Mouse (Mus musculus) left cerebral cortex, adult 8-10 months (tissue): ENCODE measurements at regions not wholly inside any gene's neighbourhood (a gene's known extent, or its start where the extent isn't known, plus 50 kb on each side); places are given as distances from the start of the nearest gene placed in this dataset.
A peak's percentile ranks its signal among the peaks of the same experiment; 100 is the strongest.

Experiments
- DNase-seq, 2 experiments: peaks; one replicate each; pipeline ENCODE4 v3.0.0; 2022; ENCODE audit warnings: low spot score in 2 of 2

- DNase-seq = no peak
Observed at GRCm38 (mm10) chrX:11716773-11717172, 389.2 kb downstream of the H2al1j start.

GRCm38 (mm10) chrX:11718778-11719177, 391.2 kb downstream of the H2al1j start:
- DNase-seq = no peak

- DNase-seq = no peak
Observed at GRCm38 (mm10) chrX:11720517-11720916, 392.9 kb downstream of the H2al1j start.

DNA sequence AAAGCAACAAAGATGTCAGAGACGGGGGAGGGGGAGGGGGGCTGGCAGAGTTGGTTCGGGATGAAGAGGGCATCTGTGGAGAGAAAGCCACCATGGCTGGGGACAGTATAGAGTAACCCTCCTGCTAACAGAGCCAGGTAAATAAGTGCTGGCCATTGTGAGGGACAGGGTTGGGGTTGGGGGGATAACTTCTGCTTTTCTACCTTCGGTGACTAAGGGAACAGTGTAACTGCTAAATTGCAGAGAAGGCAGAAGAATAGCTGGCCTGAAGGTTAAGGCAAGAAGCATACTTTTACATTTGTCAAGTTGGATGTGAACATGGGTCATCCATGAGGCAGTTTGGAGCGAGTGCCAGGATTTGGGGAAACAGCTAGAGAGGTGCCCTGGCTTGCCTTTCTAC, 395.1 kb downstream of the H2al1j start:
- no peak for DNase-seq

GRCm38 (mm10) chrX:11724718-11725117, 397.1 kb downstream of the H2al1j start:
- DNase-seq = no peak

DNA sequence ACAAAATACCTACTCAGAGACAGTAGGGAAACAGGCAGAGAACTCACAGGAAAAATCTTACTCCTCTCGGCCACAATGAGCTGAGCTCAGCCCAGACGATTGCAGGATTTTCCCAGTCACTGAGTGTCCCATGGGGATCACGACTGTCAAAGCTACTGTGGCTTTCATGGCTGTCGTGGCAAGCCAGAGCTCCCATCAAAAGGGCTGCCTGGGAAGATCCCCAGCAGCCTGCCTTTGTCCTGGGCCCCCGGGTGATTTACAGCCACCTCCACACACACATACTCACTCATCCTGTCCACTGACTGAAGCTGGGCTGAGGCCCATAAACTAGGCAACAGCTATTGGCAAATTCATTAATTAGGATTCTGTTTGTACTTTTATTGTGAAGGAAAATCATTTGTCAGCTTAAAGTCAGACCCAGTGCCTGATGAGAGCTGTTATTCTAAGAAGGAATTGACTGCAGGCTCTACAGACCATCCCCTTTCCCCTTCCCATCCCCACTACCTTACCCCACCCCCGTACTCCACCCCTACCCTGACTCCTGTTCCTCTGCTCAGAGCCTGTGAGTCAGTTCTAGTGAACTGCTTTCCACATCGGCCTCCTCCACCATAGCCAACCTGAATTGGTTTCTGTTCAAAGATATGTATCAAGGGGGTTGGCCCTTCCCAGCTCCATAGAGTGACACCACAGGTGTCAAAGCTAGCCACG, 399.1 kb downstream of the H2al1j start:
- no peak for DNase-seq

DNA sequence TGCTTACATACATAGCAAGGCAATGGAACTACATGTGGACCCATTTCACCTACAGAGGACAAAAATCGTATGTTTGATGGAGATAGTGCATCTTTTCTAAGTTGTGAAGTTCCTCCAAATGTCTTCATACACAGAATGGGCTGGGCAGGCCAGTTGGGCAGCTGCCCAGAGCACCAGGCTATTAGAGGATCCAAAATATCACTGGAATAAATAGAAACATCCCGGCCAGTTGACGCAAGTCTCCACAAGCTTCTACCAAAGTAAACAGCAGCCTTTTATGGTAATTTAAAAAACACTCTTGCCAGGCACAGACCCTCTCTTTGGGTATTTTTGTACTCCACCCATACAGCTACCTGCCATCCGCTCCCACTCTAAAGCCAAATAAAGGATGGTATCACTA, 400.9 kb downstream of the H2al1j start:
- no peak for DNase-seq

GRCm38 (mm10) chrX:11729992-11730391, 402.4 kb downstream of the H2al1j start:
- no peak for DNase-seq

DNA sequence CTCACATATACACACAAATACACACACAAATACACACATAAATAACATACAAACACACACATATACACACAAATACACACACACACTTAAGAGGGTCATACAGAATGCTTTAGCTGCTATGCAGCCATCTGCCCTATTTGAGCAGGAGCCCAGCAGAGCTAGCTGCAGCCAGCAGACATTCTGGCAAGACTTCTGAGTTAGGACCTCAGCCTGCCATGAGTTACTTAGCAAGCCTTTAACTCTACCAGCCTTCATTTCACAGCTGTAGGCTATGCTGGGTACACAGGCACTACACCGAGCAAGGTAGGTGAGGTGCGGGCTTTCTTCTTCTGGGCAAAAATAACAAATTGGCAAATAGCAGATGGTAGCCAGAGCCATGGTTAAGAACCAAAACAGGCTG, 404.7 kb downstream of the H2al1j start:
- DNase-seq = no peak

DNA sequence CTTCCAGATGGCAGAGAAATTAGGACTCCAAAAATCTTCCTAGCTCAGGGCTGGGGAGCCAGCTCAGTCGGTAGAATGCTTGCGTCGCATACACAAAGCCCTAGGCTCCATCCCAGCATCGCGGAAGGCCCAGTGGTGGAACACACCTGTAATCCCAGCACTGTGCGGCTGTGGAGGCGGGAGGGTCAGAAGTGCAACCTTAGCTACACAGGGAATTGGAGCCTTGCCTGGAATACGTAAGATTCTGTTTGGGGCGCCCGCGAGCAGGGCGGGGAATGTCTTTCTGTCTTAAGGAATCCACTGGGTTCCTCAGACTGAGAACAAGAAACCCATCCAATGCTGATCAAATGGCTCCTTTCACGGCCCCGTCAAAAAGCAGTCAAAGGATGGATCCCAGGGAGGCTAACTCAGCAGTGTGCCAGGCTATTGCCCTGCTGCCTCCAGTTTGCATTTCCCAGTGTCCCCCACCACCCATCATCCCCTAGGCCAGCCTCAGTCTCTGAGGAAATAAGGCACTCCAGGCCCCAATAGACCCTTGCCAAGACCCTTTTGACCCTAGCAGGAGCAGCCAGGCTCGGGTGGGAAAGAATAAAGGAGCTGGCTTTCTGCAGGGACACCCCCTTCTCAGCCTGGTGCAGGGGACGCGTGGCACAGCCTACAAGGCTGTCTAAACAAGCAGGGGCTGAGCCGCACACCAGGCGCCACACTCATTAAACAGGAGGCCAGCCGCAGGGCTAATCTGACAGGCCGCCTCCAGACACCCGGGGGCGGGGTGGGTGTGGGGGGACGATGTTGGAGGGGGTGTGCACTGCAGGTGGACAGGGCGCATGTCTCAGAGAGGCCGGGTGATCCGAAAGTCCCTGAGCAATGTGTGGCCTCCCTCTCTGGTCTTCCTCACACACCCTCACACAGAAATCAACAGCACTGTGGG, 407.1 kb downstream of the H2al1j start:
- DNase-seq = no peak

GRCm38 (mm10) chrX:11735516-11736170, 408.0 kb downstream of the H2al1j start:
- DNase-seq = peak in 1 of 2 experiments; percentile 11

GRCm38 (mm10) chrX:11736481-11736880, 408.9 kb downstream of the H2al1j start:
- DNase-seq = no peak

DNA sequence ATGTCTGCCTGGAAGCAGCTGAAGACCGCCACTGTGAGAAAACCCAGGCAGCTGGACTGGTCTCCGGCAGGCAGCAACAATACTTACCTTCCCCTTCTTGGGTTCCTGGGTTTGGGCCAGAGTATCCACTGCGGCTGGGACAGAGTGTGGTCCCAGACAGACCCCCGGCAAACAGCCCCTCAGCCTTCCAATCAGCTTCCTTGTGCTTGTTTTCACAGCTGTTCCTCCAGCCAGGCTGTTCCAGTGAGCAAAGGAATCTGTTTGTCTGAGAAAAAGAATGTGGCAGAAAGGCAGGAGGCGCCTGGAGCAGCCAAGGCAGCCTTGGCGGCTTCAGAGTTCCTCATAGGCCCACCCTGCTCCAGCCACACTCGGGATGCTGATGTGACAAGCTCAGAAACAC, 411.9 kb downstream of the H2al1j start:
- no peak for DNase-seq

GRCm38 (mm10) chrX:11745911-11746310, 414.2 kb downstream of the Bcor start:
- DNase-seq = no peak

- no peak for DNase-seq
Observed at GRCm38 (mm10) chrX:11747386-11748121, 412.6 kb downstream of the Bcor start.

DNA sequence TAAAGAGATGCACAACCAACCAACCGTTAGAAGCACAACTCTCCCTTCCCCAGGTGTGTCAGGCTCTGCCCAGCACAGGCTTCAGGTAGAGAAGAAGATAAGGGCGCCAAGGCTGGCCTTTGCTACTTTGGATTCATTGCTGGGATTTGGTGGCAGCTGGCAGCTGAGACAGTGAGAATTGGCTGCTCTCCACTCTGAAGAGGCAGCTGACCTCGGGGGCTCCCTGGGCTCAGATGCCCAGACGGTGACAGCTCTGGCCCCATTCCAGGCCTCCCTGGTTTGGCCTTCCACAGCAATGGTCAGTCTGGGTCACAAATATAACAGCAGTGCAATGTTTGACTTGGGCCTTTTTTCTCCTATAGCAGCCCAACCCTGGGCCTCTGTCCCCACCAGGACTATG, 411.9 kb downstream of the Bcor start:
- DNase-seq = no peak

DNA sequence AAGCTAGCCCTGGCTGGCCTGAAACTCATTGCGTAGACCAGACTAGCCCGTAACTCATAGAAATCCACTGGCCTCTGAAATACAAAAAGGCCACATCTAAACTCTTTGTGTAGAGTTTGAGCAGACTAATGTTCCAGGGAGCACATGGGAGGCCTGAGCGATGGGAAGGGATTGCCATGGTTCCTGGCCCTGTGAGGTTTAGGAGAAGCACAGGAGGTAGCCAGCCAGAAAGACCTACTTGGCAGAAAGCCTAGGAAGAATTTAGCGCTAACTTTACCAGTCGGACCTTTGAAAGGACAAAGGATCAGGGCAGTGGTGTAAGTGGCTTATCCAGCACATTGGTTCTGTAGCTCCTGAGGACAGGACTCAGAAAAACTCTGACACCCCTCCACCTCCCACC, 407.6 kb downstream of the Bcor start:
- peak in 1 of 2 experiments; percentile 8 for DNase-seq

DNA sequence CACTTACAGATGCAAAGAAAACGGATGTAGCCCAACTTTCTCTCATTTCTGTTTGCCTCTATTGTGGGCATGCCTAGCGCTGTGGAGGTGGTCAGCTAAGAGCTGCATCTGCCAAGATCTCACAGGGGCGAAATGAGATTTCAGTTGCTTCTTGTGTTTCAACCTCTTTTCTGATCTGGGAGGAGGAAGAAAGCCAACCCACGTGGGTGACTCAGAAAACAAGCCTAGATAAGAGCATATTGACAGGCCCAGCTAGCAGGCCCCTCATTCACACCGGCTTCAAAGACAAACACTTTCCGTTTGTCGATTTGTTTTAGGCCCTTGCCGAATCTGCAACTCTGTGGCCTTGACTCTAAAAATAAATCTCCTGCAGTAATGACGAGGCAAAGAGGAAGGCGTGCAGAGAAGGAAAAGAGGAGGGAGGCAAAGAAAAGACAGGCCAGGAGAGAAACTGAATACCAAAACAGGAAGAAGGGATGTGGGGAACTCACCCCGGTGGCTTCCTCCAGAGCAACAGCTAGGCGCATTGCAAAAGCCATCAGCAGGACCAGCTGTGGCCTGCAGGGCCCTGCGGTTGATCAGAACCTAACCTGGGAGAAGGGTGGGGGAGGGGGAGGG, 407.1 kb downstream of the Bcor start:
- peak in 1 of 2 experiments; percentile 12 for DNase-seq

DNA sequence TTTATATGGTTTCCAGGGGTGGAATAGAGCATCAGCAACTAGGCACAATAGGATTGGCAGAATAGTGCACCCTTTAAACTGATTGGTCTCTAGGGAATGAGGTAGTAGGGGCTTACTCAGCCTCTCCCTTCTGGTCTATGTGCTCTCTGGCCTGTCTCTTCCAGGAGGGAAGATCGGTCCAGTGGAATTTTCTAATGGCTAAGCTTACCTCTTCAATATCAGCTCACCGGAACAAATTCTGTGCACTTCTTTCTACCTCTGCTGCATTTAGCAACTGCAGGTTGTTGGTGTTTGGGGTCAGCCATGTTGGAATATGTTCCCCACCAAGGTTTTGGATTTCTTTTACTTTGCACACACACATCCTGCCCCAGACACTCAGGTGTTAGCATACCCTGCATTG, 405.1 kb downstream of the Bcor start:
- DNase-seq = no peak

DNA sequence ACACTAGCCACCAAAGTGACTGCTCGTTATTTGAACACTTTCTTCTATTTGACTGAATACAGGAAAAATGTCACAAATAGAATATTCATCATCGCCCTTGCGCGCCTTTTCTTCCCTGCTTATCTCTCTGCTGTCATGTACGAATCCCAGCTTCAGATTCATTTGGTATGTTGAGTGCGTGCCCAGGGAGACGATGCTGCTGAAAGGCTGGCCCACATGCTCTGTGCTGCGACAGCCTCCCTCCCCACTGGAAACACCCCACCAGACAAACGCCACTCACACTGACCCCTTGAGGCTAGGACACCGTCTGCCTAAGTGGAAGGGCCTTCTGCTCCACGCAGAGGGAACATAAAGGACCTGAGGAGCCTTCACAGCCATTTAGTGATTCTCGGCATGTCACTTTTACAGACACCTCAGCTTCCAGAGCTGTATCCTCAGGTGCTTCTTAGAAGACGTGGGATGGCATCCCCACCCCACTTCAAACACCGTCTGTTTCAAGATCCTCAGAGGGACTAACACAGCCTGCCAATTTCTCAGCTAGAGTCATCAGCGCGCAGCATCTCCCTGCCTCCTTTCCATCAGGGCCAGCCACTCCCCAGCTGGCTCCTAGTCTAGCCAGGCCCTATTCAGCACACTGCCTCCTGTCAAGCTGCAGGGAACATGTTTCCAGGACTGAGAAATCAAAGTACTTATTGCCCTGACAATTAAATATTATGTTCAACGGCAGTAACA, 396.6 kb downstream of the Bcor start:
- peak in 1 of 2 experiments; percentile 45 for DNase-seq
